Mouse (Mus musculus) macrophage (primary cell): Measurements from ENCODE around the gene Tpm3. TPM values are rescaled to one million over a fixed set of nuclear protein-coding genes. Genes with fewer than 3 reads are reported as not detected.
A peak's percentile ranks its signal among the peaks of the same experiment; 100 is the strongest.
"Not testable (repeated sequence)": the region's sequence is repeated elsewhere in the genome, so short reads cannot be mapped to it uniquely, and the experiment has no call there.

Experiments used
- H3K27ac ChIP-seq: fragments of 350-480 bp; formaldehyde crosslinking; 2 replicates; pipeline ENCODE4 v1.9.0; 2021
- H3K36me3 ChIP-seq: fragments of 350-480 bp; formaldehyde crosslinking; 2 replicates; pipeline ENCODE4 v1.9.0; 2021; ENCODE audit errors: inconsistent target
- H3K4me3 ChIP-seq: fragments of 350-480 bp; formaldehyde crosslinking; 2 replicates; pipeline ENCODE4 v1.9.0; 2021; ENCODE audit errors: inconsistent target
- H3K79me2 ChIP-seq: fragments of 350-480 bp; formaldehyde crosslinking; 2 replicates; pipeline ENCODE4 v1.9.0; 2021; ENCODE audit errors: inconsistent target
- WGBS: methylation state at CpG from one replicate; pipeline ENCODE4 v1.1.7; 2026; ENCODE audit warnings: inconsistent platforms; ENCODE audit not compliant: missing documents; 5-methylcytosine and 5-hydroxymethylcytosine counted together
- polyA plus RNA-seq: library from polyadenylated mRNA; stranded (reverse); fragments of 250-400 nt; gene quantifications from 3 replicates; pipeline ENCODE4 v1.2.4, GENCODE M21; 2018; ENCODE audit warnings: inconsistent platforms

Tpm3 gene
- polyA plus RNA-seq, 1 experiment from 2014 or later = 899 TPM

DNA sequence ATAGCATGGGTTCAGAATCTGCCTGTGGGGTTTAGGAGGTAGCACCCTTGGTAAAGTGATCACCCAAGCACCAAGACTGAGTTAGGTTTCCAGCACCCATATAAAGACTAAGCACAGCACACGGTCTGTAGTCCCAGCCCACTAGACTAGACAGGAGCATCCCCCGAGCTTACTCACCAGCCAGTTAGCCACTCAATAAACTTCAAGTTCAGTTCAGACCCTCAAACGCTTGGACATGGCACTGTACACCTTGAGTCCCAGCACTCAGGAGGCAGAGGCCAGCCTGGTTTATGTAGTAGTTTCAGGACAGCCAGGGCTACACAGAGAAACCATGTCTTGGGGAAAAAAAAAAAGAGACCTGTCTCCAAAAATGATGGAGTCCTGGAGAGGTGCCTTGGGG lies 28.6 kb downstream of the Tpm3 start:
- Histone ChIP-seq H3K36me3 (peaks cover 29% of the 10 kb centered on the region), H3K4me3 (no peak overlapping the region), H3K79me2 (peaks cover 21% of the 10 kb centered on the region), H3K27ac (no peak overlapping the region)
- 97% methylated on average over 3 of the region's 3 CpGs for WGBS

GRCm38 (mm10) chr3:90101673-90102072 lies 29.2 kb downstream of the Tpm3 start:
- WGBS = 60% methylated on average over 2 of the region's 2 CpGs
- Histone ChIP-seq H3K4me3 (no peak overlapping the region), H3K27ac (no peak overlapping the region), H3K36me3 (peaks cover 26% of the 10 kb centered on the region), H3K79me2 (peaks cover 14% of the 10 kb centered on the region)

- Histone ChIP-seq H3K79me2 (peaks cover 8% of the 10 kb centered on the region), H3K36me3 (peaks cover 21% of the 10 kb centered on the region), H3K27ac (no peak overlapping the region), H3K4me3 (no peak overlapping the region)
- 86% methylated on average over 2 of the region's 2 CpGs for WGBS
Measured at GRCm38 (mm10) chr3:90102239-90102638, 29.8 kb downstream of the Tpm3 start.

DNA sequence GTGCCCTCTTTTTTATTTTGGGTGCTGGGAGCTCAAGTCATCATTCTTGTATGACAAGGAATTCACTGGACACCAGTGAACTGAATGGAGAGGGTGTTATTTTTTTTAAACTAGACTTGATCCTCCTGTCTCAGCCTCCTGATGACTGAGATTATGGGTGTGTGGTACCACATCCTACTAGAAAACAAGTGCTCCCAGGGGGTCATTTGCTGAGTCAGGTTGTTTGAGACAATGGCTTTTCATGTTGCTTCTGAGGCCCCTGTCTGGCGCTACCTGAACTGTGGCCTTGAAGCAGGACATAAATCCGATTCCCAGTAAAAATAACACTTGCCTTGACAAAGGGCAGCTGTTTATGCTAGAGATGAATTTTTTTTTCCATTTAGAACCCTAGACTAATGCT lies 30.7 kb downstream of the Tpm3 start:
- Histone ChIP-seq H3K79me2 (peaks cover under 1% of the 10 kb centered on the region; the same call in 1 of the 2 replicates), H3K36me3 (peaks cover 11% of the 10 kb centered on the region), H3K27ac (no peak overlapping the region), H3K4me3 (no peak overlapping the region)
- WGBS = 95% methylated on average over 2 of the region's 2 CpGs

DNA sequence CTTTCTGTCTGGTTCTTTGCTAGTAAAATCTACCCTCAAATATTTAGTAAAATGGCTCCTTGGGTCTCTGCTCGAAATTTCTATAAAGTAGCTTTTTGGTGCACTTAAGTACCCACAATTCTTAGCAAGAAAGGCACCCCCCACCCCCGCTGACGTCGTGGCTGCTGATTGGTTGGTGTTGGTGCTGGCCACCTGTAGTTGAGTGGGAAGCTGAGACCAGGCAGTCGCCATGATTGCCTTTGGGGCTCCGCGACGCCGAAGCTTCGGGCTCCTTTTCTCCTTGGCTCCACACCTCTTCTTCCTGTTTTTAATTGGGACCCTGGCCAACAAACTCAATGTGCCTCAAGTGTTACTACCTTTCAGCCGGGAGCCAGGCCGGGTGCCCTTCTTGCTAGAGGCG lies 31.5 kb downstream of the Tpm3 start, which contains the start of gene Nup210l:
TSS of gene Nup210l (plus strand) at position 195 of the 400 bp plus-strand sequence.
- 88% methylated on average over 13 of the region's 13 CpGs for WGBS
- no peak within 1 kb of the TSS for H3K4me3 ChIP-seq
- peaks cover 4% of the 10 kb centered on the region; the same call in 1 of the 2 replicates for H3K36me3 ChIP-seq
- H3K79me2 ChIP-seq = no peaks in the 10 kb centered on the region
- H3K27ac ChIP-seq = no peak within 1 kb of the TSS

- Histone ChIP-seq H3K4me3 (no peak overlapping the region), H3K79me2 (no peaks in the 10 kb centered on the region), H3K27ac (no peak overlapping the region), H3K36me3 (no peaks in the 10 kb centered on the region)
- 86% methylated on average over 2 of the region's 2 CpGs for WGBS
Measured at GRCm38 (mm10) chr3:90111706-90112105, 39.3 kb downstream of the Tpm3 start.

DNA sequence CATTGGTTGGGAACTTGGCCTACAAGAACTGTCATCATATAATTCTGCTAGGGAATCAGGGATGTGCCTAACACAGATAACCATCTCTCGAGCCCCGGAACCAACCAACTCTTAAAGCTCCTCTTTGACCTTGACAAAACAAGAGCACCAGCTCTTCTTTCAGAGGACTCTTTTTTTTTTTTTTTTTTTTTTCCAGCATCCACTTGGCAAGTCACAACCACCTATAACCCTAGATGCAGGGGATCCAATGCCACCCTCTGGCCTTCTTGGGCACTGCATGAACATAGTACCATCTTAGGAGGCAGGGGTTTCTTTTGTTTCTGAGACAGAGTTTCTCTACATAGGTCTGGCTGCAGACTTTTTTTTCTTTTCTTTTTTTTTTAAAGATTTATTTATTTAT lies 41.9 kb downstream of the Tpm3 start:
- Histone ChIP-seq H3K4me3 (no peak overlapping the region), H3K27ac (no peak overlapping the region), H3K79me2 (no peaks in the 10 kb centered on the region), H3K36me3 (no peaks in the 10 kb centered on the region)
- WGBS = 100% methylated on average over 1 of the region's 2 CpGs

DNA sequence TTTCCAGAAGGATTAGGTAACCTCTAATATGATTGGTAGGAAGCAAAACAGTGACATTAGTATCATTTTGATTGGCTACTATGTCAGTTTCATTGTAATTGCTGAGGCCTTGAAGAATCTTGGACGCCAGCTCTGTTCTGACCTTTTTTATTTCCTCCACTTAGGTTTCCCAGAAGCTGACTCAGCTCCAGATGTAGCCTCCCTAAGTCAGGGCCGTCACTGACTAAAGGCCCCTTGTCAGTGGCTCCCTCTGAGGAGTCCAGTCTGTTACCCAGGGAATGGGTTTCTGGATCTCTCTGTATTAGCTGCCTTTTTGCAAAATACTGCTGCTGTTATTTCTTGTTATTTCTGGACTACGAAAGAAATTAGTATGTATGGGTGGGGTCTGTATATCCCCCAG lies 43.1 kb downstream of the Tpm3 start:
- Histone ChIP-seq H3K27ac (no peak overlapping the region), H3K79me2 (no peaks in the 10 kb centered on the region), H3K36me3 (no peaks in the 10 kb centered on the region), H3K4me3 (no peak overlapping the region)
- WGBS = 79% methylated on average over 3 of the region's 3 CpGs

GRCm38 (mm10) chr3:90118132-90118790 lies 45.8 kb downstream of the Tpm3 start:
- Histone ChIP-seq H3K79me2 (no peaks in the 10 kb centered on the region), H3K27ac (no peak overlapping the region), H3K36me3 (no peaks in the 10 kb centered on the region), H3K4me3 (no peak overlapping the region)
- WGBS = 89% methylated on average over 13 of the region's 13 CpGs

GRCm38 (mm10) chr3:90122036-90122435 lies 49.6 kb downstream of the Tpm3 start:
- not testable (repeated sequence) for H3K4me3 ChIP-seq, H3K27ac ChIP-seq, H3K79me2 ChIP-seq, H3K36me3 ChIP-seq
- 80% methylated on average over 5 of the region's 5 CpGs for WGBS

- H3K36me3 ChIP-seq = no peaks in the 10 kb centered on the region
- peak overlapping the region; percentile 25; the same call in 1 of the 2 replicates for H3K27ac ChIP-seq
- no peak overlapping the region for H3K4me3 ChIP-seq
- H3K79me2 ChIP-seq = no peaks in the 10 kb centered on the region
- WGBS = 3% methylated on average over 5 of the region's 5 CpGs
Measured at GRCm38 (mm10) chr3:90125710-90126109, 53.3 kb downstream of the Tpm3 start.

GRCm38 (mm10) chr3:90127881-90128280 lies 55.4 kb downstream of the Tpm3 start:
- H3K27ac ChIP-seq = no peak overlapping the region
- WGBS = 97% methylated on average over 6 of the region's 6 CpGs
- no peaks in the 10 kb centered on the region for H3K36me3 ChIP-seq
- no peaks in the 10 kb centered on the region for H3K79me2 ChIP-seq
- H3K4me3 ChIP-seq = no peak overlapping the region

GRCm38 (mm10) chr3:90132745-90133144 lies 60.3 kb downstream of the Tpm3 start:
- H3K36me3 ChIP-seq = no peaks in the 10 kb centered on the region
- H3K4me3 ChIP-seq = no peak overlapping the region
- 56% methylated on average over 3 of the region's 3 CpGs for WGBS
- H3K27ac ChIP-seq = no peak overlapping the region
- H3K79me2 ChIP-seq = no peaks in the 10 kb centered on the region

DNA sequence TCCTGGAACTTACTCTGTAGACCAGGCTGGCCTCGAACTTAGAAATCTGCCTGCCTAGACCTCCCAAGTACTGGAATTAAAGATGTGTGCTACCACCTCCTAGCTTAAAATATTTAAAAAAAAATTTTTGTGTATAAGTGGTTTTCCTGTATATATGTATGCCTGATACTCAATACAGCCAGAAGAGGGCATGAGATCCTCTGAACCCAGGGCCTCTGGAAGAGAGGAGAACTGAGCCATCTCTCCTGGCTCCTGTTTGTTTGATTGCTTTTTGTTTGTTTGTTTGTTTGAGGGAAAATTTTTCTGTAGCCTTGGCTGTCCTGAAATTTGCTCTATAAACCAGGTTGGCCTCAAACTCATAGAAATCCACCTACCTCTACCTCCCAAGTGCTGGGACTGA lies 60.9 kb downstream of the Tpm3 start:
- no peaks in the 10 kb centered on the region for H3K36me3 ChIP-seq
- H3K79me2 ChIP-seq = no peaks in the 10 kb centered on the region
- no peak overlapping the region for H3K27ac ChIP-seq
- no peak overlapping the region for H3K4me3 ChIP-seq
- 93% methylated on average over 1 of the region's 1 CpGs for WGBS

DNA sequence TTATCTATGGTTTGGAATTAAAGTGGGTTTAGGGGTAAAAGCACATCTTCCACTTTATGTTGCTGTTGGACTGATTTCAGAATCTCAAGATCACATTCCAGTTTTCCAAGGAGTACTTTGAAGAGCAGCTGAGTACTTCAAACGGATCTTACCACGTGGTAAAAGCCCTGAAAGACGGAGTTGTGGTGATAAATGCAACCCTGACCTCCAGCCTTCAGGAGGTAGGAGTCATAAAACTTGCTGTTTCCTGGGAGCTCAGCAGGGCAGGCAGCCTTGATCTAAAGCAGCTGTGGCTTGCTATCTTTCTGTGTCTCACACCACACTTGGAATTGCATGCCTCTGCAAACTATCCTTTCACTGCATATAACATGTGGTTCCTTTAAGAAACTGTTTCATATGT lies 62.0 kb downstream of the Tpm3 start:
- Histone ChIP-seq H3K79me2 (no peaks in the 10 kb centered on the region), H3K36me3 (no peaks in the 10 kb centered on the region), H3K4me3 (no peak overlapping the region), H3K27ac (no peak overlapping the region)
- WGBS = 88% methylated on average over 3 of the region's 3 CpGs

DNA sequence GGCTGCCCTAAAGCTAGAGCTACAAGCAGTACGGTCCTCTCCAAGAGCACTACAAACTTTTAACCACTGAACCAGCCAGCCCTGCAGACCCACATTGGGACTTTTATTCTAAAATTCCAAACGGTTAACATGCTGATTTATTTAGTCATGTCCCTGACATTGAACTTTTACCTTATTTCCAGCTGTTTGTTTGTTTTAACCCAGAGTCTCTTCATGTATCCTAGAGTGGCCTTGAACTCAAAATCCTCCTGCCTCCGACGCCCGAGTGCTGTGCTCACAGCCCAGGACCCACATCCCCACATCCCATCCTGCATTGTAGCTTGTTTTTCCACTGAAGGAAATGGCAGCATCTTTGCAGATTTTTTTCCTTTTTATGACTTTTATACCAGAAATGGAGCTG lies 62.5 kb downstream of the Tpm3 start:
- no peaks in the 10 kb centered on the region for H3K36me3 ChIP-seq
- no peak overlapping the region for H3K4me3 ChIP-seq
- no peak overlapping the region for H3K27ac ChIP-seq
- 93% methylated on average over 5 of the region's 5 CpGs for WGBS
- H3K79me2 ChIP-seq = no peaks in the 10 kb centered on the region
